Mouse (Mus musculus) C2C12 (cell line): ENCODE measurements around the gene Gsc2.

ENCODE experiments used
- CEBPB ChIP-seq: IDR thresholded peaks from one replicate; pipeline ENCODE4 v1.6.1; 2011; ENCODE audit warnings: low read depth, mild to moderate bottlenecking, control low read depth, moderate library complexity
- CTCF ChIP-seq: IDR thresholded peaks from one replicate; pipeline ENCODE4 v1.5.1; 2011; ENCODE audit not compliant: control insufficient read depth, insufficient read depth, insufficient read length
- FOSL1 ChIP-seq: IDR thresholded peaks from one replicate; pipeline ENCODE4 v1.8.0; 2011; ENCODE audit warnings: mild to moderate bottlenecking, low read length; ENCODE audit not compliant: poor library complexity, insufficient read depth, severe bottlenecking
- MAX ChIP-seq: IDR thresholded peaks from one replicate; pipeline ENCODE4 v1.6.1; 2011; ENCODE audit warnings: mild to moderate bottlenecking, control low read depth
- MYOD1 ChIP-seq: IDR thresholded peaks from one replicate; pipeline ENCODE4 v1.6.1; 2011; ENCODE audit warnings: low read depth; ENCODE audit not compliant: control insufficient read depth, insufficient read length
- USF1 ChIP-seq: IDR thresholded peaks from one replicate; pipeline ENCODE4 v1.6.1; 2011; ENCODE audit warnings: low read depth, mild to moderate bottlenecking, control low read depth, moderate library complexity

- no peak for TF ChIP-seq CTCF
- TF ChIP-seq MAX, result no peak
- no peak for TF ChIP-seq USF1
- TF ChIP-seq CEBPB, result no peak
- no peak for TF ChIP-seq FOSL1
- no peak for TF ChIP-seq MYOD1
Measured at GRCm38 (mm10) chr16:17939255-17939751, 24.4 kb upstream of the Gsc2 start.
